Mouse (Mus musculus) MEL (cell line): ENCODE results near the gene Htr2b. TPM values are rescaled to one million over a fixed set of nuclear protein-coding genes. Genes with fewer than 3 reads are reported as not detected.
A peak's percentile ranks its signal among the peaks of the same experiment; 100 is the strongest.

Experiments
- DNase-seq: peaks from one replicate; pipeline ENCODE4 v3.0.0; 2011; ENCODE audit warnings: low read depth, low spot score
- H3K27ac ChIP-seq: 2 replicates; pipeline ENCODE4 v1.5.1; 2012; ENCODE audit warnings: low read depth, mild to moderate bottlenecking, control low read depth, low read length, moderate library complexity; ENCODE audit not compliant: control insufficient read depth
- H3K27me3 ChIP-seq, 2 experiments: fragments of 150-350 bp in 1 of 2; sonication (generic) in 1 of 2; 2 replicates each; pipeline ENCODE4 v1.6.1; 2012; ENCODE audit warnings: low read length in 2 of 2, mild to moderate bottlenecking in 2 of 2, improper control_type of control experiment in 1 of 2, moderate library complexity in 1 of 2; ENCODE audit not compliant: insufficient read depth in 2 of 2, control insufficient read depth in 1 of 2
- H3K36me3 ChIP-seq, 2 experiments: 2 replicates each; pipeline ENCODE4 v1.6.1; 2012 to 2014; ENCODE audit warnings: low read length in 2 of 2, improper control_type of control experiment in 1 of 2, inconsistent platforms in 1 of 2, mild to moderate bottlenecking in 1 of 2; ENCODE audit not compliant: insufficient read depth in 2 of 2, control insufficient read depth in 1 of 2
- H3K4me1 ChIP-seq, 2 experiments: fragments of 150-350 bp in 1 of 2; sonication (generic) in 1 of 2; 2 replicates each; pipeline ENCODE4 v1.6.1; 2012; ENCODE audit warnings: low read length in 2 of 2, improper control_type of control experiment in 1 of 2, mild to moderate bottlenecking in 1 of 2; ENCODE audit not compliant: insufficient read depth in 2 of 2, control insufficient read depth in 1 of 2
- H3K4me3 ChIP-seq, 2 experiments: fragments of 150-350 bp in 1 of 2; sonication (generic) in 1 of 2; 2 replicates each; pipeline ENCODE4 v1.5.1; 2012; ENCODE audit warnings: low read depth in 2 of 2, low read length in 2 of 2, mild to moderate bottlenecking in 2 of 2, moderate library complexity in 2 of 2, control low read depth in 1 of 2, improper control_type of control experiment in 1 of 2; ENCODE audit not compliant: control insufficient read depth in 1 of 2, insufficient read depth in 1 of 2
- H3K79me2 ChIP-seq: 2 replicates; pipeline ENCODE4 v1.6.1; 2012; ENCODE audit warnings: mild to moderate bottlenecking, low read length, moderate library complexity; ENCODE audit not compliant: control insufficient read depth, poor library complexity, insufficient read depth
- H3K9ac ChIP-seq: 2 replicates; pipeline ENCODE4 v1.6.1; 2012; ENCODE audit warnings: low read depth, mild to moderate bottlenecking, control low read depth, low read length, moderate library complexity; ENCODE audit not compliant: control insufficient read depth, poor library complexity, severe bottlenecking
- H3K9me3 ChIP-seq: fragments of 150-350 bp; sonication (generic); replicated peaks from 2 replicates; pipeline ENCODE4 v1.6.1; 2012; ENCODE audit warnings: mild to moderate bottlenecking, low read length, improper control_type of control experiment, moderate library complexity; ENCODE audit not compliant: insufficient read depth
- CHD2 ChIP-seq: IDR thresholded peaks from 2 replicates; pipeline ENCODE4 v1.6.1; 2011; ENCODE audit warnings: low read length, improper control_type of control experiment
- CTCF ChIP-seq, 3 experiments: IDR thresholded peaks in 2 of 3; conservative IDR thresholded peaks in 1 of 3; 2 replicates each; pipeline ENCODE4 v1.5.1; 2011 to 2012; ENCODE audit warnings: low read length in 3 of 3, low read depth in 2 of 3, mild to moderate bottlenecking in 2 of 3, improper control_type of control experiment in 1 of 3, inconsistent platforms in 1 of 3, mixed read lengths in 1 of 3, moderate library complexity in 1 of 3; ENCODE audit not compliant: control insufficient read depth in 1 of 3, insufficient read depth in 1 of 3, poor library complexity in 1 of 3, severe bottlenecking in 1 of 3
- E2F4 ChIP-seq: IDR thresholded peaks from 2 replicates; pipeline ENCODE4 v1.6.1; 2011; ENCODE audit warnings: low read depth, low read length, improper control_type of control experiment, borderline replicate concordance
- EP300 ChIP-seq, 2 experiments: IDR thresholded peaks; 2 replicates each; pipeline ENCODE4 v1.6.1; 2011; ENCODE audit warnings: improper control_type of control experiment in 2 of 2, low read length in 2 of 2, low read depth in 1 of 2, mild to moderate bottlenecking in 1 of 2
- ETS1 ChIP-seq: IDR thresholded peaks from 2 replicates; pipeline ENCODE4 v1.6.1; 2012; ENCODE audit warnings: low read depth, mild to moderate bottlenecking, inconsistent platforms, low read length, improper control_type of control experiment, moderate library complexity
- GATA1 ChIP-seq: IDR thresholded peaks from 2 replicates; pipeline ENCODE4 v1.6.1; 2011; ENCODE audit warnings: low read depth, low read length, improper control_type of control experiment
- JUND ChIP-seq: IDR thresholded peaks from 2 replicates; pipeline ENCODE4 v1.6.1; 2011; ENCODE audit warnings: low read depth, mild to moderate bottlenecking, improper control_type of control experiment, low read length
- MAFK ChIP-seq: IDR thresholded peaks from 2 replicates; pipeline ENCODE4 v1.6.1; 2011; ENCODE audit warnings: low read depth, mild to moderate bottlenecking, low read length, improper control_type of control experiment, borderline replicate concordance
- MAX ChIP-seq: IDR thresholded peaks from 2 replicates; pipeline ENCODE4 v1.6.1; 2011; ENCODE audit warnings: low read length, improper control_type of control experiment
- MAZ ChIP-seq: IDR thresholded peaks from 2 replicates; pipeline ENCODE4 v1.6.1; 2012; ENCODE audit warnings: low read depth, mild to moderate bottlenecking, inconsistent platforms, low read length, improper control_type of control experiment
- MEF2A ChIP-seq: IDR thresholded peaks from 2 replicates; pipeline ENCODE4 v1.6.1; 2014; ENCODE audit warnings: low read depth, mild to moderate bottlenecking, inconsistent platforms, low read length, improper control_type of control experiment; ENCODE audit not compliant: poor library complexity, insufficient replicate concordance, severe bottlenecking; ENCODE audit errors: extremely low read depth
- MXI1 ChIP-seq: IDR thresholded peaks from 2 replicates; pipeline ENCODE4 v1.6.1; 2011; ENCODE audit warnings: mild to moderate bottlenecking, low read depth, low read length, improper control_type of control experiment
- MYB ChIP-seq: IDR thresholded peaks from 2 replicates; pipeline ENCODE4 v1.6.1; 2011; ENCODE audit warnings: mild to moderate bottlenecking, low read depth, low read length, improper control_type of control experiment
- MYC ChIP-seq: IDR thresholded peaks from 2 replicates; pipeline ENCODE4 v1.6.1; 2011; ENCODE audit warnings: low read depth, mild to moderate bottlenecking, low read length, improper control_type of control experiment, moderate library complexity
- NELFE ChIP-seq: IDR thresholded peaks from 2 replicates; pipeline ENCODE4 v1.6.1; 2011; ENCODE audit warnings: low read depth, low read length, improper control_type of control experiment
- POLR2A ChIP-seq, 2 experiments: IDR thresholded peaks; 2 replicates each; pipeline ENCODE4 v1.6.1; 2011 to 2012; ENCODE audit warnings: low read length in 2 of 2, mild to moderate bottlenecking in 2 of 2, control low read depth in 1 of 2, improper control_type of control experiment in 1 of 2, low read depth in 1 of 2, moderate library complexity in 1 of 2; ENCODE audit not compliant: control insufficient read depth in 1 of 2, insufficient read depth in 1 of 2, poor library complexity in 1 of 2
- POLR2AphosphoS2 ChIP-seq: IDR thresholded peaks from 2 replicates; pipeline ENCODE4 v1.6.1; 2011; ENCODE audit warnings: low read length, improper control_type of control experiment
- POLR2AphosphoS5 ChIP-seq: IDR thresholded peaks from 2 replicates; pipeline ENCODE4 v1.6.1; 2012; ENCODE audit warnings: low read depth, borderline replicate concordance, mild to moderate bottlenecking, inconsistent platforms, low read length, moderate library complexity, mixed read lengths
- RCOR1 ChIP-seq: IDR thresholded peaks from 2 replicates; pipeline ENCODE4 v1.6.1; 2012; ENCODE audit warnings: low read depth, mild to moderate bottlenecking, inconsistent platforms, low read length, improper control_type of control experiment
- SIN3A ChIP-seq: IDR thresholded peaks from 2 replicates; pipeline ENCODE4 v1.6.1; 2012; ENCODE audit warnings: low read length, improper control_type of control experiment, inconsistent platforms
- TBP ChIP-seq: IDR thresholded peaks from 2 replicates; pipeline ENCODE4 v1.8.0; 2011; ENCODE audit warnings: low read depth, low read length, improper control_type of control experiment
- TCF12 ChIP-seq: IDR thresholded peaks from 2 replicates; pipeline ENCODE4 v1.6.1; 2014; ENCODE audit warnings: low read depth, mild to moderate bottlenecking, inconsistent platforms, low read length, improper control_type of control experiment, moderate library complexity
- UBTF ChIP-seq: IDR thresholded peaks from 2 replicates; pipeline ENCODE4 v1.6.1; 2012; ENCODE audit warnings: low read depth, mild to moderate bottlenecking, inconsistent platforms, low read length, improper control_type of control experiment, moderate library complexity, borderline replicate concordance; ENCODE audit not compliant: insufficient read depth
- USF2 ChIP-seq, 2 experiments: IDR thresholded peaks; 2 replicates each; pipeline ENCODE4 v1.6.1; 2011 to 2012; ENCODE audit warnings: improper control_type of control experiment in 2 of 2, low read length in 2 of 2, borderline replicate concordance in 1 of 2, inconsistent platforms in 1 of 2, low read depth in 1 of 2, mild to moderate bottlenecking in 1 of 2; ENCODE audit not compliant: insufficient read depth in 1 of 2
- ZC3H11A ChIP-seq: IDR thresholded peaks from 2 replicates; pipeline ENCODE4 v1.6.1; 2012; ENCODE audit warnings: low read depth, mild to moderate bottlenecking, inconsistent platforms, low read length, improper control_type of control experiment
- ZKSCAN1 ChIP-seq: IDR thresholded peaks from 2 replicates; pipeline ENCODE4 v1.6.1; 2012; ENCODE audit warnings: low read depth, mild to moderate bottlenecking, inconsistent platforms, low read length, improper control_type of control experiment, moderate library complexity
- ZMIZ1 ChIP-seq: IDR thresholded peaks from 2 replicates; pipeline ENCODE4 v1.6.1; 2012; ENCODE audit warnings: low read depth, mild to moderate bottlenecking, inconsistent platforms, low read length, improper control_type of control experiment, moderate library complexity
- polyA plus RNA-seq, 2 experiments: library from polyadenylated mRNA; stranded (reverse) in 1 of 2; unstranded in 1 of 2; fragments of >175 nt in 1 of 2; fragments of >200 nt in 1 of 2; gene quantifications; 2 replicates each; pipeline versions ENCODE4 v1.2.1 to v1.2.4; 2012; ENCODE audit warnings: low replicate concordance in 2 of 2, low read depth in 1 of 2; ENCODE audit not compliant: insufficient read length in 2 of 2, insufficient read depth in 1 of 2, missing spikeins in 1 of 2
- total RNA-seq: library from RNA; depleted of rRNA; stranded (reverse); fragments of 300-350 nt; gene quantifications from 2 replicates; pipeline ENCODE4 v1.2.3, GENCODE M21; 2012; rRNA removed

Htr2b gene
- total RNA-seq: 0.07 and 0.15 TPM in 2 replicates
- under 1 TPM in 1 of 2 experiments, not detected in 1; 0.22 TPM for polyA plus RNA-seq

- no peak for TF ChIP-seq SIN3A
- no peak for TF ChIP-seq NELFE
- no peak for TF ChIP-seq EP300 (IDR thresholded peaks at IDR 0.05; ENCODE audit: low read depth in 1 of 2, low read length in 2 of 2)
- no peak for TF ChIP-seq MYB
- TF ChIP-seq, all 39 proteins: peak for 0
- H3K27me3 ChIP-seq: no peaks in the 10 kb centered on the region
- H3K79me2 ChIP-seq: no peaks in the 10 kb centered on the region
- no peak within 1 kb of the TSS for H3K27ac ChIP-seq
- no peak within 1 kb of the TSS for H3K9ac ChIP-seq
- DNase-seq: no peak
- H3K4me3 ChIP-seq: no peak within 1 kb of the TSS
- peaks cover 0 to 21% of the 10 kb centered on the region in 2 experiments; a peak in 3 of 4 replicates for H3K36me3 ChIP-seq
- H3K9me3 ChIP-seq: no peaks in the 10 kb centered on the region
- no peaks in the 10 kb centered on the region for H3K4me1 ChIP-seq
Observed at GRCm38 (mm10) chr1:86111779-86112178, at the start of gene Htr2b. TSS of gene Htr2b (minus strand) at chr1:86111970.

DNA sequence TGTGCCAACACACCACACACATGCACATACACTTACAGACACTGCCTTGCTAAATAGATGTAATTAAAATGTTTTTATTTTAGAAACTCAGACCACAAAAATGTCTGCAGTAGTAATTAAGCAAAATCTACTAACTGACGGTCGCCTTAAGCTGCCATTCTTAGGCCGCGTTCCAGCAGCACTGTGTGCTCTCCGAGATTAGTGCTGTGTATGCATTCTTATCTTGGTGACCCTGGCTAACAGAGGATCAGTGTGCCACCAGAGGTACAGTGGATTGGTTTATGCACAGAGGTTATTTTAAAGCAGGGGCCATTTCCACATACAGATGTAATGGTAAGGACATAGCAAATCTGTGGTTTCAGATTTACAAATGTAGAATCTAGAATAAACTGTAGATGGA, 49.3 kb upstream of the Htr2b start:
- H3K36me3 ChIP-seq: peaks cover 7 to 9% of the 10 kb centered on the region in 2 experiments; a peak in 3 of 4 replicates
- peak; percentile 52 for DNase-seq
- TF ChIP-seq MAFK: no peak; the same call in 1 of the 2 replicates
- no peak for TF ChIP-seq UBTF
- no peak for TF ChIP-seq NELFE
- peak; percentile 62 for TF ChIP-seq GATA1
- no peak for TF ChIP-seq POLR2AphosphoS5
- no peak for TF ChIP-seq POLR2AphosphoS2
- peak; percentile 55; the same call in 1 of the 2 replicates for TF ChIP-seq ETS1
- no peak for TF ChIP-seq CHD2
- TF ChIP-seq ZKSCAN1: no peak
- no peak for TF ChIP-seq MAX
- 0 out of 2 replicates have a peak, but pooled peaks have one; percentile 35 for TF ChIP-seq MYB
- no peak for TF ChIP-seq E2F4
- TF ChIP-seq MEF2A: peak; percentile 42; the same call in 1 of the 2 replicates
- no peak for TF ChIP-seq ZMIZ1
- TF ChIP-seq RCOR1: peak; percentile 67
- TF ChIP-seq JUND: no peak
- no peak for TF ChIP-seq MAZ
- TF ChIP-seq CTCF (IDR thresholded peaks at IDR 0.05 in 2 of 3, conservative IDR thresholded peaks at IDR 0.05 in 1 of 3; ENCODE audit: control insufficient read depth in 1 of 3, insufficient read depth in 1 of 3, low read depth in 2 of 3, low read length in 3 of 3, poor library complexity in 1 of 3, severe bottlenecking in 1 of 3): no peak
- TF ChIP-seq TBP: no peak
- TF ChIP-seq EP300 (IDR thresholded peaks at IDR 0.05; ENCODE audit: low read depth in 1 of 2, low read length in 2 of 2): peak; percentile 60 to 83
- no peak for TF ChIP-seq ZC3H11A
- TF ChIP-seq USF2 (IDR thresholded peaks at IDR 0.05; ENCODE audit: borderline replicate concordance in 1 of 2, insufficient read depth in 1 of 2, low read depth in 1 of 2, low read length in 2 of 2): no peak
- TF ChIP-seq TCF12: peak; percentile 90; the same call in 1 of the 2 replicates
- TF ChIP-seq POLR2A (IDR thresholded peaks at IDR 0.05; ENCODE audit: control insufficient read depth in 1 of 2, insufficient read depth in 1 of 2, low read depth in 1 of 2, low read length in 2 of 2, poor library complexity in 1 of 2): no peak
- no peak for TF ChIP-seq MYC
- peak; percentile 43; the same call in 1 of the 2 replicates for TF ChIP-seq MXI1
- no peak for TF ChIP-seq SIN3A
- no peaks in the 10 kb centered on the region for H3K79me2 ChIP-seq
- H3K4me3 ChIP-seq: no peak overlapping the region
- peak overlapping the region; percentile 48; the same call in 1 of the 2 replicates for H3K27ac ChIP-seq
- no peaks in the 10 kb centered on the region for H3K27me3 ChIP-seq
- no peaks in the 10 kb centered on the region for H3K9me3 ChIP-seq
- no peak overlapping the region for H3K9ac ChIP-seq
- peaks cover 9 to 13% of the 10 kb centered on the region in 2 experiments; a peak in 3 of 4 replicates for H3K4me1 ChIP-seq
